In genomic region chr4:151303436-151303835, GRCm38 (mm10) we compare ENCODE assay signal across 27 mouse cellular contexts.
A peak's percentile ranks its signal among the peaks of the same experiment; 100 is the strongest.
DNase-seq lines count a peak whose midpoint lies in the region; ATAC-seq and TF ChIP-seq lines count a peak whose summit lies in the region.
"Had no signal": no experiment of that assay in that cellular context is flagged by ENCODE, and none has a peak within 500 bp of the region (broad histone marks: within the 10 kb centered on the region; RNA-seq: fewer than 3 reads in every experiment).

No protein-coding gene starts in this region.

- no peak for DNase-seq in hindbrain, embryonic 10.5 days (ENCODE audit: low spot score)
- no peak for DNase-seq in kidney, postnatal 4 days
- peak; percentile 62 for DNase-seq in NIH3T3 (ENCODE audit: low read depth)
- DNase-seq in fibroblast of lung, adult 2 months (ENCODE audit: low read depth) = peak; percentile 62
- no peak for DNase-seq in cerebellum, adult 8-10 months
- DNase-seq: adrenal gland, postnatal 25 days; cerebellum, adult 11-12 months; cerebellum, postnatal 10 days; gastrocnemius, postnatal 36 days; heart, adult 18-20 months; heart, postnatal 36 days; layer of hippocampus, postnatal 36 days; liver, embryonic 13.5 days; lung, adult 2 months; lung, postnatal 10 days; right cerebral cortex, postnatal 25 days; thymus, postnatal 4 days had no signal

- H3K4me2 ChIP-seq in hindbrain, embryonic 13.5 days = no peak overlapping the region
- no peak overlapping the region for H3K4me2 ChIP-seq in kidney, embryonic 15.5 days
- H3K4me2 ChIP-seq in intestine, postnatal 0 days (replicated peaks; ENCODE audit: low read depth) = no peak overlapping the region
- H3K4me2 ChIP-seq: heart, embryonic 11.5 days; limb, embryonic 15.5 days; liver, embryonic 13.5 days; midbrain, embryonic 13.5 days had no signal

- H3K27ac ChIP-seq in hindbrain, embryonic 13.5 days = peak overlapping the region; percentile 84; the same call in 1 of the 2 replicates
- no peak overlapping the region for H3K27ac ChIP-seq in hindbrain, embryonic 10.5 days
- H3K27ac ChIP-seq in kidney, embryonic 15.5 days = peak overlapping the region; percentile 84
- H3K27ac ChIP-seq in intestine, postnatal 0 days (ENCODE audit: low read depth, low read length) = no peak overlapping the region
- H3K27ac ChIP-seq: limb, embryonic 10.5 days; liver, embryonic 13.5 days; macrophage; midbrain, embryonic 13.5 days had no signal

- no peaks in the 10 kb centered on the region for H3K36me3 ChIP-seq in hindbrain, embryonic 13.5 days
- H3K36me3 ChIP-seq in hindbrain, embryonic 10.5 days = no peaks in the 10 kb centered on the region
- H3K36me3 ChIP-seq in kidney, embryonic 15.5 days = no peaks in the 10 kb centered on the region
- no peaks in the 10 kb centered on the region for H3K36me3 ChIP-seq in intestine, postnatal 0 days (ENCODE audit: control insufficient read depth, insufficient read depth)
- H3K36me3 ChIP-seq: limb, embryonic 10.5 days; limb, embryonic 15.5 days; liver, embryonic 13.5 days; midbrain, embryonic 13.5 days had no signal

- H3K9ac ChIP-seq in hindbrain, embryonic 13.5 days = no peak overlapping the region
- H3K9ac ChIP-seq in kidney, embryonic 15.5 days = no peak overlapping the region
- no peak overlapping the region for H3K9ac ChIP-seq in intestine, postnatal 0 days (ENCODE audit: low read depth, low read length)
- H3K9ac ChIP-seq: limb, embryonic 15.5 days; liver, embryonic 13.5 days; midbrain, embryonic 13.5 days had no signal

- H3K27me3 ChIP-seq in hindbrain, embryonic 13.5 days = peaks cover 27% of the 10 kb centered on the region
- H3K27me3 ChIP-seq in hindbrain, embryonic 10.5 days (ENCODE audit: insufficient read depth, poor library complexity, severe bottlenecking) = peaks cover 10% of the 10 kb centered on the region
- H3K27me3 ChIP-seq in kidney, embryonic 15.5 days = peaks cover 17% of the 10 kb centered on the region
- H3K27me3 ChIP-seq in intestine, postnatal 0 days (replicated peaks; ENCODE audit: control insufficient read depth, insufficient read depth, low read length) = no peaks in the 10 kb centered on the region
- H3K27me3 ChIP-seq: liver, embryonic 13.5 days had no signal

- TF ChIP-seq CTCF in intestine, postnatal 0 days (IDR thresholded peaks at IDR 0.05; ENCODE audit: low read depth) = no peak

- H3K9me3 ChIP-seq in hindbrain, embryonic 13.5 days = no peaks in the 10 kb centered on the region
- no peaks in the 10 kb centered on the region for H3K9me3 ChIP-seq in hindbrain, embryonic 10.5 days
- H3K9me3 ChIP-seq in kidney, embryonic 15.5 days (replicated peaks) = no peaks in the 10 kb centered on the region
- H3K9me3 ChIP-seq in intestine, postnatal 0 days (ENCODE audit: control insufficient read depth) = no peaks in the 10 kb centered on the region
- H3K9me3 ChIP-seq: limb, embryonic 10.5 days; limb, embryonic 15.5 days; liver, embryonic 13.5 days; midbrain, embryonic 13.5 days had no signal

- H3K4me3 ChIP-seq in hindbrain, embryonic 13.5 days = no peak overlapping the region
- no peak overlapping the region for H3K4me3 ChIP-seq in hindbrain, embryonic 10.5 days
- H3K4me3 ChIP-seq in kidney, embryonic 15.5 days (replicated peaks) = no peak overlapping the region
- H3K4me3 ChIP-seq in intestine, postnatal 0 days (ENCODE audit: low read depth, low read length) = no peak overlapping the region
- H3K4me3 ChIP-seq: limb, embryonic 10.5 days; limb, embryonic 15.5 days; liver, embryonic 13.5 days; midbrain, embryonic 13.5 days had no signal

- 80% methylated on average over 5 of the region's 5 CpGs for WGBS in hindbrain, embryonic 13.5 days
- 79% methylated on average over 5 of the region's 5 CpGs for WGBS in hindbrain, embryonic 10.5 days
- 80% methylated on average over 5 of the region's 5 CpGs for WGBS in kidney, embryonic 15.5 days
- 82% methylated on average over 5 of the region's 5 CpGs for WGBS in intestine, postnatal 0 days

- ATAC-seq in hindbrain, embryonic 13.5 days (ENCODE audit: low FRiP score) = no peak
- ATAC-seq in kidney, embryonic 15.5 days (replicated peaks; ENCODE audit: low FRiP score) = no peak
- ATAC-seq in intestine, postnatal 0 days = no peak
- ATAC-seq: CD4-positive, CD25-positive, alpha-beta regulatory T cell, adult 4 months; intestine, embryonic 16.5 days had no signal

- peaks cover 38% of the 10 kb centered on the region for H3K4me1 ChIP-seq in hindbrain, embryonic 13.5 days (replicated peaks)
- H3K4me1 ChIP-seq in hindbrain, embryonic 10.5 days (replicated peaks) = peaks cover 11% of the 10 kb centered on the region
- peaks cover 55% of the 10 kb centered on the region for H3K4me1 ChIP-seq in kidney, embryonic 15.5 days
- H3K4me1 ChIP-seq in intestine, postnatal 0 days (replicated peaks; ENCODE audit: control insufficient read depth, insufficient read depth, low read length) = no peaks in the 10 kb centered on the region
- H3K4me1 ChIP-seq: liver, embryonic 13.5 days had no signal

Comparison
In these comparisons a context has a peak if more than half of its experiments do, and no peak if none do; other contexts are left out.
1. H3K27ac ChIP-seq: peak in hindbrain, embryonic 13.5 days (single experiment) and kidney, embryonic 15.5 days (single experiment); none in hindbrain, embryonic 10.5 days (single experiment) and intestine, postnatal 0 days (single experiment).
2. DNase-seq: peak in NIH3T3 (single experiment) and fibroblast of lung, adult 2 months (single experiment); none in hindbrain, embryonic 10.5 days (single experiment), kidney, postnatal 4 days (0 of 2) and cerebellum, adult 8-10 months (single experiment).